Mouse (Mus musculus): ENCODE measurements around the gene Fezf2.

The Fezf2 gene
- long read RNA-seq, experiment 1, result 0 reads
- long read RNA-seq, experiment 2, result 0 reads

- intact Hi-C loops (cut with DNase I), result loop anchor here (2.0 kb wide), 1 partner anchor 19 kb away; no protein-coding TSS in a partner anchor
These were observed at the start of gene Fezf2 for GRCm38 (mm10) chr14:12348089-12348488. Gene Fezf2 (minus strand): TSS chr14:12348189.

GRCm38 (mm10) chr14:12397561-12397960 lies 49.6 kb upstream of the Fezf2 start:
- intact Hi-C loops (cut with DNase I), result loop anchor here (2.0 kb wide), 1 partner anchor 133 kb away; no protein-coding TSS in a partner anchor

GRCm38 (mm10) chr14:12394318-12394717 lies 46.3 kb upstream of the Fezf2 start:
- intact Hi-C loops (cut with DNase I), result no loop called here

GRCm38 (mm10) chr14:12393271-12393861 lies 45.4 kb upstream of the Fezf2 start:
- intact Hi-C loops (cut with DNase I), result no loop called here

- intact Hi-C loops (cut with DNase I), result no loop called here
These were observed 43.2 kb upstream of the Fezf2 start for GRCm38 (mm10) chr14:12391167-12391566.

GRCm38 (mm10) chr14:12388806-12389436 lies 40.9 kb upstream of the Fezf2 start:
- intact Hi-C loops (cut with DNase I), result no loop called here

- intact Hi-C loops (cut with DNase I), result no loop called here
These were observed 40.3 kb upstream of the Fezf2 start for GRCm38 (mm10) chr14:12388192-12388795.

- intact Hi-C loops (cut with DNase I), result no loop called here
These were observed 39.2 kb upstream of the Fezf2 start for GRCm38 (mm10) chr14:12387176-12387575.

- intact Hi-C loops (cut with DNase I), result no loop called here
These were observed 29.9 kb upstream of the Fezf2 start for GRCm38 (mm10) chr14:12377883-12378282.

- intact Hi-C loops (cut with DNase I), result no loop called here
These were observed 29.3 kb upstream of the Fezf2 start for GRCm38 (mm10) chr14:12377289-12377688.

- intact Hi-C loops (cut with DNase I), result no loop called here
These were observed 27.5 kb upstream of the Fezf2 start for GRCm38 (mm10) chr14:12375451-12375850.

GRCm38 (mm10) chr14:12350271-12350916 lies 2.4 kb upstream of the Fezf2 start:
- intact Hi-C loops (cut with DNase I), result no loop called here

GRCm38 (mm10) chr14:12349334-12350090 lies 1.5 kb upstream of the Fezf2 start:
- intact Hi-C loops (cut with DNase I), result loop anchor here (2.0 kb wide), 1 partner anchor 21 kb away; no protein-coding TSS in a partner anchor

- intact Hi-C loops (cut with DNase I), result no loop called here
These were observed 956 bp downstream of the Fezf2 start for GRCm38 (mm10) chr14:12346865-12347600.

- intact Hi-C loops (cut with DNase I), result no loop called here
These were observed 1.8 kb downstream of the Fezf2 start for GRCm38 (mm10) chr14:12346011-12346864.

- intact Hi-C loops (cut with DNase I), result no loop called here
These were observed 2.6 kb downstream of the Fezf2 start for GRCm38 (mm10) chr14:12345241-12345921.

GRCm38 (mm10) chr14:12344746-12345240 lies 3.2 kb downstream of the Fezf2 start:
- intact Hi-C loops (cut with DNase I), result no loop called here

GRCm38 (mm10) chr14:12344061-12344745 lies 3.8 kb downstream of the Fezf2 start:
- intact Hi-C loops (cut with DNase I), result no loop called here
